ENCODE assay signal across 8 mouse cellular contexts in the genomic region with DNA sequence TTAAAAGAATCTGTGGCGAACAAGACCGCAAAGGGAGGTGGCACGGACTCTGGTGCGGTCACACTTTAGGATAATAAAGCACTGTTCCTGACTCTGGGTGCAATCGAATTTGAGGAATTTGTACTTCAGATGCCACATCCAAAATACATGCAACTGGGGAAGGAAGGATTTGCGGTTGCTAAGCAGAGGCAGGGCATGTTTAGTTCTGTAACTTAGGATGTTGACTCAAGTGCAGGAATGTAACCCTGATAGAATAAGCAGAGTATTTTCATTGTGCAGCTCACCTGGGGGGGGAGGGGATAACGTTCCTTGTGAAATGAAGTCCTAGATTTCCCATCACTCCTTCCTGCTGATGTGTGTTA. TPM values are rescaled to one million over a fixed set of nuclear protein-coding genes. Genes with fewer than 3 reads are reported as not detected.
DNase-seq lines count a peak whose midpoint lies in the region; ATAC-seq and TF ChIP-seq lines count a peak whose summit lies in the region.

No protein-coding gene starts in this region.

- ATAC-seq in forebrain, embryonic 13.5 days: no peak
- ATAC-seq in lung, embryonic 14.5 days (ENCODE audit: insufficient read depth): peak; percentile 19
- ATAC-seq in activated CD4-positive, CD25-positive, alpha-beta regulatory T cell, adult 4 months: no peak

- H3K4me3 ChIP-seq in forebrain, embryonic 13.5 days: peak overlapping the region; percentile 77
- H3K4me3 ChIP-seq in lung, embryonic 14.5 days (ENCODE audit: low read depth, low read length): peak overlapping the region; percentile 70

- H3K9ac ChIP-seq in forebrain, embryonic 13.5 days: peak overlapping the region; percentile 92
- peak overlapping the region; percentile 83 for H3K9ac ChIP-seq in lung, embryonic 14.5 days

- H3K36me3 ChIP-seq in forebrain, embryonic 13.5 days (ENCODE audit: poor library complexity, severe bottlenecking): no peaks in the 10 kb centered on the region
- no peaks in the 10 kb centered on the region for H3K36me3 ChIP-seq in lung, embryonic 14.5 days (ENCODE audit: insufficient read depth)

- peak; percentile 70 for DNase-seq in cerebellum, adult 9-10 months
- DNase-seq in cerebellum, postnatal 36 days: no peak
- DNase-seq in 3T3-L1 (ENCODE audit: low read depth, low spot score): peak; percentile 42
- no peak for DNase-seq in lung, embryonic 14.5 days
- DNase-seq in thymus, postnatal 10 days (ENCODE audit: low spot score in 2 of 2): no peak
- DNase-seq in cerebellum, adult 9-11 months: no peak

- TF ChIP-seq CTCF in lung, embryonic 14.5 days (IDR thresholded peaks at IDR 0.05; ENCODE audit: low read depth): no peak

- no peaks in the 10 kb centered on the region for H3K9me3 ChIP-seq in forebrain, embryonic 13.5 days (replicated peaks)
- no peaks in the 10 kb centered on the region for H3K9me3 ChIP-seq in lung, embryonic 14.5 days (ENCODE audit: low read depth, low read length)

- under 1% methylated on average over 7 of the region's 7 CpGs for whole genome bisulfite sequencing in forebrain, embryonic 13.5 days
- WGBS in lung, embryonic 14.5 days: under 1% methylated on average over 7 of the region's 7 CpGs

- peaks cover 58% of the 10 kb centered on the region for H3K4me1 ChIP-seq in forebrain, embryonic 13.5 days
- H3K4me1 ChIP-seq in lung, embryonic 14.5 days (ENCODE audit: insufficient read depth): peaks cover 12% of the 10 kb centered on the region

- H3K27me3 ChIP-seq in forebrain, embryonic 13.5 days: no peaks in the 10 kb centered on the region
- no peaks in the 10 kb centered on the region for H3K27me3 ChIP-seq in lung, embryonic 14.5 days (ENCODE audit: insufficient read depth, low read length)

- H3K4me2 ChIP-seq in forebrain, embryonic 13.5 days: peak overlapping the region; percentile 72
- H3K4me2 ChIP-seq in lung, embryonic 14.5 days: peak overlapping the region; percentile 84

- peak overlapping the region; percentile 95 for H3K27ac ChIP-seq in forebrain, embryonic 13.5 days
- H3K27ac ChIP-seq in lung, embryonic 14.5 days (ENCODE audit: low read depth): peak overlapping the region; percentile 94

RNA-seq across cellular contexts. Expression of gene Fam53b, which starts 0.4 kb away (rescaled TPM):
- polyA plus RNA-seq in forebrain, embryonic 13.5 days (2015; fragmentation: Nextera tagmentation; extraction: Ambion mirVana): 31.1 and 33.9 TPM in 2 replicates
- polyA plus RNA-seq in lung, embryonic 14.5 days (2014; fragmentation: Nextera tagmentation; extraction: Ambion mirVana): 31.2 and 32.4 TPM in 2 replicates
- polyA plus RNA-seq in activated CD4-positive, CD25-positive, alpha-beta regulatory T cell, adult 4 months (2017; shearing (Covaris generic)): 10 to 100 TPM; 78.0 to 82.5 TPM

RNA-seq across cellular contexts. Expression of gene Eef1akmt2, which starts 38.4 kb away (rescaled TPM):
- 105 and 115 TPM in 2 replicates for polyA plus RNA-seq in forebrain, embryonic 13.5 days (2015; fragmentation: Nextera tagmentation; extraction: Ambion mirVana)
- 55.6 and 61.8 TPM in 2 replicates for polyA plus RNA-seq in lung, embryonic 14.5 days (2014; fragmentation: Nextera tagmentation; extraction: Ambion mirVana)
- polyA plus RNA-seq in activated CD4-positive, CD25-positive, alpha-beta regulatory T cell, adult 4 months (2017; shearing (Covaris generic)): 10 to 100 TPM; 59.5 to 60.2 TPM

RNA-seq across cellular contexts. Expression of gene Abraxas2, which starts 45.0 kb away (rescaled TPM):
- 42.5 and 43.5 TPM in 2 replicates for polyA plus RNA-seq in forebrain, embryonic 13.5 days (2015; fragmentation: Nextera tagmentation; extraction: Ambion mirVana)
- 37.4 and 39.6 TPM in 2 replicates for polyA plus RNA-seq in lung, embryonic 14.5 days (2014; fragmentation: Nextera tagmentation; extraction: Ambion mirVana)
- 10 to 100 TPM; 29.6 to 36.5 TPM for polyA plus RNA-seq in activated CD4-positive, CD25-positive, alpha-beta regulatory T cell, adult 4 months (2017; shearing (Covaris generic))

Comparison
In these comparisons a context has a peak if more than half of its experiments do, and no peak if none do; other contexts are left out.
1. DNase-seq: peak in cerebellum, adult 9-10 months (single experiment) and 3T3-L1 (single experiment); none in cerebellum, postnatal 36 days (0 of 2), lung, embryonic 14.5 days (single experiment), thymus, postnatal 10 days (0 of 2) and cerebellum, adult 9-11 months (single experiment).